Comparison of ENCODE assay signal across 9 mouse cellular contexts in genomic region chr8:124556658-124557057, GRCm38 (mm10). TPM values are rescaled to one million over a fixed set of nuclear protein-coding genes. Genes with fewer than 3 reads are reported as not detected.
DNase-seq lines count a peak whose midpoint lies in the region; ATAC-seq lines count a peak whose summit lies in the region.
"Had no signal": no experiment of that assay in that cellular context is flagged by ENCODE, and none has a peak within 500 bp of the region (broad histone marks: within the 10 kb centered on the region; RNA-seq: fewer than 3 reads in every experiment).

No protein-coding gene starts in this region.

- H3K4me2 ChIP-seq in forebrain, embryonic 12.5 days, result no peak overlapping the region
- H3K4me2 ChIP-seq in neural tube, embryonic 15.5 days, result no peak overlapping the region

- H3K27me3 ChIP-seq in forebrain, embryonic 10.5 days (ENCODE audit: poor library complexity, severe bottlenecking), result no peaks in the 10 kb centered on the region
- no peaks in the 10 kb centered on the region for H3K27me3 ChIP-seq in forebrain, embryonic 12.5 days
- H3K27me3 ChIP-seq in neural tube, embryonic 15.5 days (replicated peaks), result no peaks in the 10 kb centered on the region

- H3K4me1 ChIP-seq in forebrain, embryonic 10.5 days, result peaks cover 19% of the 10 kb centered on the region
- peaks cover 10% of the 10 kb centered on the region for H3K4me1 ChIP-seq in forebrain, embryonic 12.5 days
- peaks cover 14% of the 10 kb centered on the region for H3K4me1 ChIP-seq in neural tube, embryonic 15.5 days

- peak overlapping the region; percentile 62 for H3K27ac ChIP-seq in forebrain, embryonic 10.5 days
- H3K27ac ChIP-seq in forebrain, embryonic 12.5 days, result no peak overlapping the region
- H3K27ac ChIP-seq in neural tube, embryonic 15.5 days (replicated peaks), result peak overlapping the region; percentile 67; the same call in 1 of the 2 replicates
- H3K27ac ChIP-seq: liver, embryonic 14.5 days had no signal

- H3K9me3 ChIP-seq in forebrain, embryonic 10.5 days, result no peaks in the 10 kb centered on the region
- no peaks in the 10 kb centered on the region for H3K9me3 ChIP-seq in forebrain, embryonic 12.5 days
- no peaks in the 10 kb centered on the region for H3K9me3 ChIP-seq in neural tube, embryonic 15.5 days (replicated peaks)

- no peak overlapping the region for H3K9ac ChIP-seq in forebrain, embryonic 12.5 days
- no peak overlapping the region for H3K9ac ChIP-seq in neural tube, embryonic 15.5 days (replicated peaks)
- H3K9ac ChIP-seq: liver, embryonic 14.5 days had no signal

- no peak overlapping the region for H3K4me3 ChIP-seq in forebrain, embryonic 10.5 days
- no peak overlapping the region for H3K4me3 ChIP-seq in forebrain, embryonic 12.5 days (replicated peaks)
- H3K4me3 ChIP-seq in neural tube, embryonic 15.5 days (replicated peaks), result no peak overlapping the region

- DNase-seq in forebrain, embryonic 10.5 days (ENCODE audit: extremely low spot score, low spot score), result peak; percentile 25
- peak; percentile 40 for DNase-seq in embryo, embryonic 10.5 days (ENCODE audit: low spot score)
- DNase-seq in layer of hippocampus, adult 8-10 months (ENCODE audit: low spot score in 2 of 2), result peak; percentile 79 to 85
- DNase-seq in kidney, adult 18-20 months, result no peak
- DNase-seq in thymus, postnatal 25 days, result no peak
- DNase-seq in urinary bladder, adult 2 months (ENCODE audit: low spot score), result no peak

- H3K36me3 ChIP-seq in forebrain, embryonic 10.5 days (replicated peaks), result peaks cover 14% of the 10 kb centered on the region
- peaks cover 13% of the 10 kb centered on the region for H3K36me3 ChIP-seq in forebrain, embryonic 12.5 days (replicated peaks)
- H3K36me3 ChIP-seq in neural tube, embryonic 15.5 days, result peaks cover 14% of the 10 kb centered on the region

- 89% methylated on average over 13 of the region's 13 CpGs for WGBS in forebrain, embryonic 10.5 days
- WGBS in forebrain, embryonic 12.5 days, result 71% methylated on average over 13 of the region's 13 CpGs
- WGBS in neural tube, embryonic 15.5 days, result 28% methylated on average over 13 of the region's 13 CpGs

- no peak for ATAC-seq in forebrain, embryonic 12.5 days (ENCODE audit: low FRiP score)
- ATAC-seq in neural tube, embryonic 15.5 days (ENCODE audit: low FRiP score), result peak; percentile 63; the same call in 1 of the 2 replicates

RNA-seq across cellular contexts. Expression of gene Agt, which starts 12.8 kb away (rescaled TPM):
- polyA plus RNA-seq in forebrain, embryonic 10.5 days (2016; fragmentation: Nextera tagmentation; extraction: Ambion mirVana), result not detected in 2 replicates
- not detected in 2 replicates for polyA plus RNA-seq in forebrain, embryonic 12.5 days (2016; fragmentation: Nextera tagmentation; extraction: Ambion mirVana)
- total RNA-seq in layer of hippocampus, adult 8-10 months (2022), result 10 to 100 TPM; 22.3 to 34.0 (median 30.1) TPM
- polyA plus RNA-seq in neural tube, embryonic 15.5 days (2015; fragmentation: Nextera tagmentation; extraction: Ambion mirVana), result 1.8 and 1.9 TPM in 2 replicates
- polyA plus RNA-seq in urinary bladder, adult 2 months (2012; rRNA removed), result 1.4 and 1.8 TPM in 2 replicates

RNA-seq across cellular contexts. Expression of gene Capn9, which starts 19.3 kb away (rescaled TPM):
- polyA plus RNA-seq in forebrain, embryonic 10.5 days (2016; fragmentation: Nextera tagmentation; extraction: Ambion mirVana), result not detected in 2 replicates
- 0.08 TPM in 1 of 2 replicates, not detected in the other for polyA plus RNA-seq in forebrain, embryonic 12.5 days (2016; fragmentation: Nextera tagmentation; extraction: Ambion mirVana)
- under 1 TPM in 2 of 4 experiments, not detected in 2; 0.12 to 0.14 TPM for total RNA-seq in layer of hippocampus, adult 8-10 months (2022)
- polyA plus RNA-seq in neural tube, embryonic 15.5 days (2015; fragmentation: Nextera tagmentation; extraction: Ambion mirVana), result 0.17 and 0.45 TPM in 2 replicates
- 0.04 TPM in 1 of 2 replicates, not detected in the other for polyA plus RNA-seq in urinary bladder, adult 2 months (2012; rRNA removed)
- polyA plus RNA-seq: liver, embryonic 14.5 days had no signal

RNA-seq across cellular contexts. Expression of gene Cog2, which starts 36.1 kb away (rescaled TPM):
- 45.5 and 45.7 TPM in 2 replicates for polyA plus RNA-seq in forebrain, embryonic 10.5 days (2016; fragmentation: Nextera tagmentation; extraction: Ambion mirVana)
- 43.9 and 44.8 TPM in 2 replicates for polyA plus RNA-seq in forebrain, embryonic 12.5 days (2016; fragmentation: Nextera tagmentation; extraction: Ambion mirVana)
- 10 to 100 TPM; 42.8 to 48.9 (median 47.1) TPM for total RNA-seq in layer of hippocampus, adult 8-10 months (2022)
- polyA plus RNA-seq in neural tube, embryonic 15.5 days (2015; fragmentation: Nextera tagmentation; extraction: Ambion mirVana), result 30.4 and 32.2 TPM in 2 replicates
- 25.4 and 25.8 TPM in 2 replicates for polyA plus RNA-seq in urinary bladder, adult 2 months (2012; rRNA removed)

Comparison
In these comparisons a context has a peak if more than half of its experiments do, and no peak if none do; other contexts are left out.
1. DNase-seq: peak in forebrain, embryonic 10.5 days (single experiment), embryo, embryonic 10.5 days (single experiment) and layer of hippocampus, adult 8-10 months (2 of 2); none in kidney, adult 18-20 months (single experiment), thymus, postnatal 25 days (single experiment) and urinary bladder, adult 2 months (single experiment).